Mouse (Mus musculus) heart, embryonic 16.5 days (tissue): ENCODE data around the gene Sufu. TPM values are rescaled to one million over a fixed set of nuclear protein-coding genes. Genes with fewer than 3 reads are reported as not detected.

Source experiments
- ATAC-seq: fragments of 200-750 bp; cut with Nextera tagmentation; replicated peaks from 2 replicates; pipeline ENCODE4 v1.8.0; 2017; ENCODE audit warnings: moderate number of reproducible peaks; ENCODE audit not compliant: insufficient read depth, low FRiP score; ENCODE audit errors: extremely low read depth
- H3K27ac ChIP-seq: fragments of 300-500 bp; sonication (generic); 2 replicates; pipeline ENCODE4 v1.5.1; 2014; ENCODE audit warnings: mild to moderate bottlenecking, low read length, control low read depth, moderate library complexity
- H3K27me3 ChIP-seq: fragments of 300-500 bp; sonication (generic); 2 replicates; pipeline ENCODE4 v1.6.1; 2014; ENCODE audit warnings: low read length, mixed read lengths; ENCODE audit not compliant: control insufficient read depth, insufficient read depth
- H3K36me3 ChIP-seq: fragments of 300-500 bp; sonication (generic); 2 replicates; pipeline ENCODE4 v1.6.1; 2014; ENCODE audit not compliant: control insufficient read depth, insufficient read depth
- H3K4me1 ChIP-seq: fragments of 300-500 bp; sonication (generic); 2 replicates; pipeline ENCODE4 v1.6.1; 2014; ENCODE audit warnings: low read length, mixed read lengths; ENCODE audit not compliant: control insufficient read depth, insufficient read depth
- H3K4me2 ChIP-seq: fragments of 300-500 bp; sonication (generic); 2 replicates; pipeline ENCODE4 v1.6.1; 2014; ENCODE audit warnings: low read depth, mild to moderate bottlenecking, control low read depth, low read length
- H3K4me3 ChIP-seq: fragments of 300-500 bp; sonication (generic); 2 replicates; pipeline ENCODE4 v1.5.1; 2014; ENCODE audit warnings: mild to moderate bottlenecking, control low read depth, low read length
- H3K9ac ChIP-seq: fragments of 300-500 bp; sonication (generic); 2 replicates; pipeline ENCODE4 v1.6.1; 2014; ENCODE audit warnings: low read length, control low read depth
- H3K9me3 ChIP-seq: fragments of 300-500 bp; sonication (generic); replicated peaks from 2 replicates; pipeline ENCODE4 v1.6.1; 2016; ENCODE audit warnings: low read length; ENCODE audit not compliant: control insufficient read depth
- WGBS: fragments of 180-500 bp; shearing (Covaris S2); extraction: QIAGEN DNeasy Blood & Tissue Kit; methylation state at CpG from one replicate; pipeline ENCODE4 v1.1.7; 2014; 5-methylcytosine and 5-hydroxymethylcytosine counted together
- polyA plus RNA-seq: library from polyadenylated mRNA; unstranded; fragments of >200 nt; fragmentation: Nextera tagmentation; extraction: Ambion mirVana; gene quantifications from 2 replicates; pipeline ENCODE4 v1.2.1, GENCODE M21; 2015

Gene Sufu
- polyA plus RNA-seq, 1 experiment from 2014 or later = 17.6 TPM

GRCm38 (mm10) chr19:46452052-46452827, 55.5 kb downstream of the Sufu start:
- Histone ChIP-seq H3K9me3 (no peaks in the 10 kb centered on the region), H3K4me2 (no peak overlapping the region), H3K27ac (peak overlapping the region; percentile 11; the same call in 1 of the 2 replicates), H3K36me3 (no peaks in the 10 kb centered on the region), H3K4me3 (no peak overlapping the region), H3K4me1 (peaks cover 54% of the 10 kb centered on the region), H3K9ac (peak overlapping the region; percentile 26; the same call in 1 of the 2 replicates), H3K27me3 (no peaks in the 10 kb centered on the region)
- WGBS = 48% methylated on average over 10 of the region's 10 CpGs
- no peak for ATAC-seq

- Histone ChIP-seq H3K4me3 (no peak overlapping the region), H3K4me2 (no peak overlapping the region), H3K36me3 (no peaks in the 10 kb centered on the region), H3K4me1 (peaks cover 55% of the 10 kb centered on the region), H3K9ac (no peak overlapping the region), H3K9me3 (no peaks in the 10 kb centered on the region), H3K27me3 (no peaks in the 10 kb centered on the region), H3K27ac (no peak overlapping the region)
- 71% methylated on average over 9 of the region's 9 CpGs for WGBS
- no peak for ATAC-seq
Observed at GRCm38 (mm10) chr19:46452916-46453315, 56.2 kb downstream of the Sufu start.

GRCm38 (mm10) chr19:46454126-46454880, 57.6 kb downstream of the Sufu start:
- 24% methylated on average over 20 of the region's 20 CpGs for WGBS
- Histone ChIP-seq H3K4me1 (peaks cover 60% of the 10 kb centered on the region), H3K27ac (peak overlapping the region; percentile 91), H3K27me3 (no peaks in the 10 kb centered on the region), H3K36me3 (no peaks in the 10 kb centered on the region), H3K4me3 (peak overlapping the region; percentile 5; the same call in 1 of the 2 replicates), H3K9ac (peak overlapping the region; percentile 63), H3K9me3 (no peaks in the 10 kb centered on the region), H3K4me2 (peak overlapping the region; percentile 34)
- ATAC-seq = no peak; the same call in 1 of the 2 replicates

GRCm38 (mm10) chr19:46455032-46455431, 58.3 kb downstream of the Sufu start:
- peaks cover 67% of the 10 kb centered on the region for H3K4me1 ChIP-seq
- no peaks in the 10 kb centered on the region for H3K27me3 ChIP-seq
- H3K9ac ChIP-seq = peak overlapping the region; percentile 63
- no peaks in the 10 kb centered on the region for H3K9me3 ChIP-seq
- peak overlapping the region; percentile 34 for H3K4me2 ChIP-seq
- H3K4me3 ChIP-seq = peak overlapping the region; percentile 5; the same call in 1 of the 2 replicates
- H3K27ac ChIP-seq = peak overlapping the region; percentile 91
- ATAC-seq = peak; percentile 82
- H3K36me3 ChIP-seq = no peaks in the 10 kb centered on the region
- 0% methylated on average over 1 of the region's 1 CpGs for WGBS

- peak overlapping the region; percentile 34 for H3K4me2 ChIP-seq
- H3K9me3 ChIP-seq = no peaks in the 10 kb centered on the region
- WGBS = 80% methylated on average over 8 of the region's 8 CpGs
- H3K36me3 ChIP-seq = no peaks in the 10 kb centered on the region
- no peak overlapping the region for H3K4me3 ChIP-seq
- H3K27ac ChIP-seq = peak overlapping the region; percentile 91
- no peaks in the 10 kb centered on the region for H3K27me3 ChIP-seq
- H3K4me1 ChIP-seq = peaks cover 73% of the 10 kb centered on the region
- peak overlapping the region; percentile 63 for H3K9ac ChIP-seq
- ATAC-seq = no peak
Observed at GRCm38 (mm10) chr19:46455556-46455955, 58.9 kb downstream of the Sufu start.

GRCm38 (mm10) chr19:46456018-46456735, 59.5 kb downstream of the Sufu start:
- ATAC-seq = no peak
- peak overlapping the region; percentile 63 for H3K9ac ChIP-seq
- 0 out of 2 replicates have a peak overlapping the region, but pooled peaks have one; percentile 34 for H3K4me2 ChIP-seq
- H3K27ac ChIP-seq = peak overlapping the region; percentile 91
- peaks cover 74% of the 10 kb centered on the region for H3K4me1 ChIP-seq
- no peaks in the 10 kb centered on the region for H3K36me3 ChIP-seq
- WGBS = 63% methylated on average over 5 of the region's 5 CpGs
- H3K27me3 ChIP-seq = no peaks in the 10 kb centered on the region
- H3K9me3 ChIP-seq = no peaks in the 10 kb centered on the region
- H3K4me3 ChIP-seq = no peak overlapping the region

- Histone ChIP-seq H3K9ac (0 out of 2 replicates have a peak overlapping the region, but pooled peaks have one; percentile 3), H3K36me3 (peaks cover 4% of the 10 kb centered on the region; the same call in 1 of the 2 replicates)
Observed at GRCm38 (mm10) chr19:46457798-46458197, 61.1 kb downstream of the Sufu start.

GRCm38 (mm10) chr19:46459256-46459655, 62.6 kb downstream of the Sufu start:
- Histone ChIP-seq H3K9ac (peak overlapping the region; percentile 23), H3K4me2 (no peak overlapping the region), H3K27ac (peak overlapping the region; percentile 83), H3K9me3 (0 out of 2 replicates have a peak, but pooled peaks cover 2% of the 10 kb centered on the region), H3K4me3 (no peak overlapping the region), H3K4me1 (peaks cover 59% of the 10 kb centered on the region), H3K36me3 (peaks cover 4% of the 10 kb centered on the region; the same call in 1 of the 2 replicates), H3K27me3 (no peaks in the 10 kb centered on the region)
- 39% methylated on average over 10 of the region's 10 CpGs for WGBS
- no peak for ATAC-seq

More at GRCm38 (mm10) chr19:46457798-46458197, 61.1 kb downstream of the Sufu start:
- Histone ChIP-seq H3K27ac (peak overlapping the region; percentile 46; the same call in 1 of the 2 replicates), H3K9me3 (no peaks in the 10 kb centered on the region), H3K4me3 (no peak overlapping the region), H3K4me2 (no peak overlapping the region), H3K4me1 (peaks cover 69% of the 10 kb centered on the region), H3K27me3 (no peaks in the 10 kb centered on the region)
- WGBS = 73% methylated on average over 5 of the region's 5 CpGs
- ATAC-seq = no peak
